Mouse (Mus musculus) T-helper 17 cell (primary cell): ENCODE results near the gene Slc8a1.

Source experiments
- in situ Hi-C, 2 experiments: fragments of 300-600 bp; cut with MboI, MseI; formaldehyde crosslinking; loops; 1 replicate in 1 of 2; 2 replicates in 1 of 2; pipeline ENCODE4 v1.15.1; 2025; ENCODE audit warnings: high pct_unique_total_duplicates in 2 of 2

The Slc8a1 gene

GRCm38 (mm10) chr17:81513368-81513958 lies 224.7 kb downstream of the Slc8a1 start:
- in situ Hi-C loops: no loop called here

- in situ Hi-C loops: no loop called here
Measured at GRCm38 (mm10) chr17:81505162-81505685, 233.0 kb downstream of the Slc8a1 start.

GRCm38 (mm10) chr17:81504040-81504439 lies 234.1 kb downstream of the Slc8a1 start:
- in situ Hi-C loops: no loop called here

DNA sequence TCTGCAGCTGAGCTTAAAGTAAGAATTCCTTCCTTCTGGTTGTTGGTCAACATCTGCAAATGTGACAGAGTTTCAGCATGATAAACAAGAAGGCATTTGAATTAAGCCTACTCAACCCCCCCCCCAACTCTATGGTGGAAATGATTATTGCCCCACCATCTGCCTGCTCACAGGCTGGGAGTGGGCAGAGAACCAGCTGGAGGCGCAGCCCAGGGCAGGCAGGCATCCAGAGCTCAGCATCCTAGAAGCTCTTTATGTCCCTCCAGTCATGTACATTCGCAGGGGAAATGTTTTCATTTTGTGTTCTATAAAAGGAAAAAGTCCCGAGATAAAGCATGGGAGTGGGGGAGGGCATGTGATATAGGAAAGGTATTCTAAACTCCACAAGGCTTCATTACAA lies 235.4 kb downstream of the Slc8a1 start:
- in situ Hi-C loops: no loop called here

GRCm38 (mm10) chr17:81500686-81501407 lies 237.3 kb downstream of the Slc8a1 start:
- in situ Hi-C loops: no loop called here

- in situ Hi-C loops: no loop called here
Measured at GRCm38 (mm10) chr17:81497919-81498318, 240.3 kb downstream of the Slc8a1 start.

GRCm38 (mm10) chr17:81496616-81497015 lies 241.6 kb downstream of the Slc8a1 start:
- in situ Hi-C loops: no loop called here

DNA sequence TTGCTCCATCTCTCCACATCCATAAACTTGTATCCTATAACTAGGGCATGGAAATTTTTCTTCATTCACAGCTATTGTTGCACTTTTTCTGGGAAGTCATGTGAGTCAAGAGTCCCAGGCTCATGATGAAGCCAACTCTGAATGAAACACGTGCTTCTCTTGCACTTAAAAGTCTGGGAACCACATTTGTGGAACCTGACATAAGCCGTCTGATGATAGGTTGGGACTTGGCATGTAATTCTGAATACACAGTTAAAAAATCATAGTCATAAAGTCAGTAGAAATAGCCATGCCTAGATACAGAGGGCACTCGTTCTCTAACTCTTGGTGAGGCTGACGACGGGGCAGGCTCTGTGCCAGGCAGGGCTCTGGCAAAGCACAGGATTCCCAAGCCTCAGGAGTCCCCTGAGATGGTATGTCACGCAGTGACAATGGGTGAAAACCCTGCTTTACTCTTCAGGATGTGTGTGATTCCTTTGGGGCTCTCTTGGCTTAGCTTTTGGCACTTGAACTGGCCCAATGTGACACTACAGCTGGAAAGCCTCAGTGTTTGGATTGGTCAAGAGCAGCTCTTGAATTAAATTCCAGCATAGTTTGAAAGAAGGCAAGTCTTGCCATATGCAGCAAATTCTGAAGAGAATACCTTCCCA lies 245.8 kb downstream of the Slc8a1 start:
- in situ Hi-C loops: no loop called here

DNA sequence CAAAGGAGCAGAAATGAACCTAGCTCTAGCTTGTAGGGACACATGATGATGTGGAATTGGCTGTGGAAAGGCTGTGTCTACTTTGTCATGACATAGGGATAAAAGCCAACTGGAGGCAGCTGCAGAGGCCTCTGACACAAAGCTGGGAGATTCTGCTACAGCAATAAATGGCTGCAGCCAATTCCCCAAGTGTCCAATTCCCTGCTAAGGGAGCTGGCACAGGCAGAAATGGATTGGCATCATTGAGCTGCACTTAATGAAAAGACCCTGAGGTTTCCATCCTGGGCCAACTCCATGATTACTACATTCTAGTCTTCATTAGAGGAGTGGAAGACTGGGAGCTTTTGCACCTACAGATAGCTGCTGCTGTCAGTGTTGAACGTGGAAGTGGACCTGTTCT lies 251.8 kb downstream of the Slc8a1 start:
- in situ Hi-C loops: no loop called here

- in situ Hi-C loops: no loop called here
Measured at GRCm38 (mm10) chr17:81481843-81482490, 256.2 kb downstream of the Slc8a1 start.

GRCm38 (mm10) chr17:81480351-81481161 lies 257.6 kb downstream of the Slc8a1 start:
- in situ Hi-C loops: no loop called here

DNA sequence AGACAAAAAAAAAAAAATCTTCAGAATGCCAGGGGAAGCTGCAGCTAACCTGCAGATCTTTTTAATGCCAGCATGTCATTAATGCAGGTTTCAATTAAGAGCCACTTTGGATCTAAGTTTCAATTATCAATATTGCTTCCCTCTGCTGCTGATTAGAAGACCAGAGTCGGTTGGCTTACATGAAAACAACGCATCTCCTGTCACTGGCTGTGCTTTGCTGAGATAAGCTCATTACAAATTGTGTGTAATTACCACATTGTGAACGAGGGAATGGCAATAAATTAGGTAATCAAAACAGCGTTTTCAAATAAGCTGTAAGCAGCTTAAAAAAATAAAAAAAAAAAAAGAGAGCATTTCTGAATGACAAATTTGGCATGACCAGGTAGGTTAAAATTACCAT lies 258.4 kb downstream of the Slc8a1 start:
- in situ Hi-C loops: no loop called here

GRCm38 (mm10) chr17:81477420-81477819 lies 260.8 kb downstream of the Slc8a1 start:
- in situ Hi-C loops: no loop called here

- in situ Hi-C loops: no loop called here
Measured at GRCm38 (mm10) chr17:81473363-81473762, 264.8 kb downstream of the Slc8a1 start.

DNA sequence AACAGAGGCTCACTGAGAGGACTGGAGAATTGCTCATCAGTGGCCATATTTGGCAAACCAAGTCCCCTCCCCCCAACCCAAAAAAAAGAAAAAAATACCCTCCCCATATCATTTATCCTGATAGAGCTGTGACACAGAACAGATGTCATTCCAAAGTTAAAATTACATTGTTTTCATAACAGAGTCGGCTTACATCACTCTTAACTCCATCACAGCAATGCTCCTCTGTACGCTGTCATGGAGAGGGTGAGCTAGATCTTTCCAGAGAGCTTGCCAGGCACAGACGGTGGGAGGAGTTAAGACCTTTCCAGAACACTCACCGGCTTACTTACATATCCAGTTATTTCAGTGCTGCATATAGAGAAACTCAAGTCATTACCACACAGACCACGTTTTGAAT lies 269.2 kb downstream of the Slc8a1 start:
- in situ Hi-C loops: no loop called here

GRCm38 (mm10) chr17:81459379-81459778 lies 278.8 kb downstream of the Slc8a1 start:
- in situ Hi-C loops: no loop called here

DNA sequence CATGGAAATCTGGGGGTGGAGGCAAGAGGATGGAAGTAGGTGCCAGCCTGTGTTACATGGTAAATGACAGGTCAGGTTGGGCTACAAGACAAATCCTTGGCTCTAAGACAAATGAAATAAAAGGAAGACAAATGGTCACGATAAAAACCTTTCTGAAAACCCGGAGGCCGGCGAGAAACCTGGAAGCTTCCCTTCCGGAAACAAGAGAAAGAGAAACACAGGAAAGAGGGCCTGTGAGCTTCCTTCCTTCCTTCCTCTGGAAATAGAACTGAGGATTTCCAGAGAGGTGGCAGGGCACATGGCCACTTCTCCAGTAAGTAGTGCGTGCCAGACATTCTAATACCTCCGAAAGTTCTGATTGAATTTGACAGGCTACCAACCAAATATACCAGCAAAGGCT lies 282.2 kb downstream of the Slc8a1 start:
- in situ Hi-C loops: no loop called here

- in situ Hi-C loops: no loop called here
Measured at GRCm38 (mm10) chr17:81455269-81455668, 282.9 kb downstream of the Slc8a1 start.

DNA sequence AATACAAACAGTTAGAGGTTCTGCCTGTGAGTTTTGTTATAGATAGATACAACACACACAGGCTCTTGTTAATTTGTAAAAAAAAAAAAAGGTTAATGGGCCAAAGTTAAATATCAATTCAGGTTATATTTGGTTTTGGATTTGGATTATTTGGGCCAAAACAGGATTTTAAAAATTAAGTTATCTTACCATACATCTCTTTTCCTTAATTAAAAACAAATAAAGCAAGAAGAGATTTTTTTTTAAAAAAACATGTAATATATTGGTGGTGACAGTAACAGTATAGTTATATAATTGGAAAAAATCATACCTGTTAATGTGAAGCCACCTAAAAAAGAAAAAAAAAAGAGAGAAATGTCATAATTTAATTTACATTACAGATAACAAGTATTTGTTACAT lies 296.7 kb downstream of the Slc8a1 start, which contains the start of gene Gm11096:
TSS of gene Gm11096 (plus strand) at position 301 of the 400 bp plus-strand sequence.
- in situ Hi-C loops: no loop called here

DNA sequence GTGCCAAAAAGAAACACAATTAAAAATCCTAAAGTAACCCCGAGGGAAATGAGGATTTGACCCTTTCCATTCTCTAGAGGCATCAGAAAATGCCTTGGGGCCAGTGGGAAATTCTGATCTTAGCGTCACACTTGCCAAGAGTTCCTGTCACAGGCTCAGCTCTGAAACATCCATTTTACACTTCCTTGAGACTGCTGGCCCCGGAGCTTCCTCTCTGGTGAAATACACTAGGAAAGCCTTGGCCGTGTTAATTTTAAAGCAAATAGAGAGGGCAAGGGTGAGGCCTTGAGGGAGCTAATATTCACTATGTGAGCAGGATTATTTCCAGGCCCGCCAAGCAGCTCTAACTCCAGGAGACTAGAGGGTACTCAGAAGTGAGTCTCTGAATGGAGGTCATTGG lies 305.0 kb downstream of the Slc8a1 start:
- in situ Hi-C loops: no loop called here

DNA sequence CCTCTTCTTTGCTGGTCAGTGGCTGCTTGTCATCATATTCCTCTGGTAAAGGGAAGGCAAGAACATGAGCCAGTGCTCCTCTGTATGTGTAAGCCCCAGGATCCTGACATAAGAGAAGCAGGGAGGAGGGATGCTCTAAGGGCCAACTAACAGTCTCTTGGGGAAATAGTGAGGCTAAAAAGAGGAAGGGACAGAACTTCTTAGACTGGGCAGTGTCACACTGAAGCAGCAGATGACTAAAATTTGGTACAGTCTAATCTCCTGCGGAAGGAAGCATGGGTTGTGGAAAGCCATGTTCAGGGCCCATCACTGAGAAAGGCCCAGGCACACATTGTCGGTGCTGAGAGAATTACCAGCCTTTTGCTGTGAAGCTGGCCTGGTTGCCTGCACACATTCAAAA lies 305.4 kb downstream of the Slc8a1 start:
- in situ Hi-C loops: no loop called here
